Mouse (Mus musculus) hindbrain, postnatal 0 days (tissue): ENCODE data around the gene Gngt2. TPM values are rescaled to one million over a fixed set of nuclear protein-coding genes. Genes with fewer than 3 reads are reported as not detected.

Experiments used
- ATAC-seq: fragments of 200-750 bp; cut with Nextera tagmentation; 2 replicates; pipeline ENCODE4 v1.8.0; 2017; ENCODE audit warnings: mild to moderate bottlenecking, moderate TSS enrichment, moderate library complexity
- DNase-seq: peaks from one replicate; pipeline ENCODE4 v3.0.0-alpha.2; 2015; ENCODE audit warnings: low spot score
- H3K27ac ChIP-seq: fragments of 300-500 bp; sonication (generic); 2 replicates; pipeline ENCODE4 v1.5.1; 2014; ENCODE audit warnings: mild to moderate bottlenecking
- H3K27me3 ChIP-seq: fragments of 300-500 bp; sonication (generic); 2 replicates; pipeline ENCODE4 v1.6.1; 2014; ENCODE audit warnings: low read length, mixed read lengths; ENCODE audit not compliant: insufficient read depth
- H3K36me3 ChIP-seq: fragments of 300-500 bp; sonication (generic); 2 replicates; pipeline ENCODE4 v1.6.1; 2014; ENCODE audit warnings: low read length, mixed read lengths; ENCODE audit not compliant: insufficient read depth
- H3K4me1 ChIP-seq: fragments of 300-500 bp; sonication (generic); 2 replicates; pipeline ENCODE4 v1.6.1; 2014; ENCODE audit warnings: antibody characterized with exemption, low read length, mixed read lengths; ENCODE audit not compliant: insufficient read depth
- H3K4me2 ChIP-seq: fragments of 300-500 bp; sonication (generic); 2 replicates; pipeline ENCODE4 v1.6.1; 2014; ENCODE audit warnings: low read depth, mild to moderate bottlenecking, low read length, moderate library complexity, mixed read lengths
- H3K4me3 ChIP-seq: fragments of 300-500 bp; sonication (generic); 2 replicates; pipeline ENCODE4 v1.5.1; 2014; ENCODE audit warnings: low read length
- H3K9ac ChIP-seq: fragments of 300-500 bp; sonication (generic); replicated peaks from 2 replicates; pipeline ENCODE4 v1.6.1; 2014; ENCODE audit warnings: mild to moderate bottlenecking, low read length, moderate library complexity, mixed read lengths
- H3K9me3 ChIP-seq: fragments of 300-500 bp; sonication (generic); 2 replicates; pipeline ENCODE4 v1.6.1; 2016; ENCODE audit warnings: low read length, mixed read lengths
- CTCF ChIP-seq: IDR thresholded peaks from 2 replicates; pipeline ENCODE4 v1.5.1; 2016; ENCODE audit warnings: antibody characterized with exemption, control low read depth, low read depth
- WGBS: fragments of 180-500 bp; shearing (Covaris S2); extraction: QIAGEN DNeasy Blood & Tissue Kit; methylation state at CpG from one replicate; pipeline ENCODE4 v1.1.7; 2014; 5-methylcytosine and 5-hydroxymethylcytosine counted together
- polyA plus RNA-seq: library from polyadenylated mRNA; unstranded; fragments of >200 nt; fragmentation: Nextera tagmentation; extraction: Ambion mirVana; gene quantifications from 2 replicates; pipeline ENCODE4 v1.2.1, GENCODE M21; 2015
- total RNA-seq: library from RNA; depleted of rRNA; stranded (reverse); fragments of >200 nt; gene quantifications from 2 replicates; pipeline ENCODE4 v1.2.3, GENCODE M21; 2014

Gene Gngt2
- total and polyA plus RNA-seq, 2 experiments from 2014 or later = 0.63 to 2.9 TPM

DNA sequence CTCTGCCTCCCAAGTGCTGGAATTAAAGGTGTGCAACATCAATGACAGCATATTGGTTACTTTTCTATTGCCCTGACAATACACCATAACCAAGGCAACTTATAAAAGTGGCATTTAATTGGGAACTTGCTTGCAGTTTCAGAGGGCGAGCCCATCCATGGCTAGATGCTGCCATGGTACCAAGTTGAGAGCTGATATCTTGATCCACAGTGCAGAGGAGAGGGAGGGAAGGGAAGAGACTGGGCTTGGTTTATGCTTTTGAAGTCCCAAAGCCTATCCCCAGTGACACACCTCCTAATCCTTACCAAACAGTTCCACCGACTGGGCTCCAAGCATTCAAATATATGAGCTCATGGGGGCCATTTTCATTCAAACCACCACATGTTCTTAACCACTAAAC lies 22.9 kb upstream of the Gngt2 start:
- H3K27me3 ChIP-seq = no peaks in the 10 kb centered on the region
- H3K36me3 ChIP-seq = no peaks in the 10 kb centered on the region
- no peaks in the 10 kb centered on the region for H3K4me1 ChIP-seq
- no peak for ATAC-seq
- no peak overlapping the region for H3K4me2 ChIP-seq
- H3K27ac ChIP-seq = no peak overlapping the region
- H3K4me3 ChIP-seq = no peak overlapping the region
- DNase-seq = no peak
- 94% methylated on average over 2 of the region's 2 CpGs for WGBS
- H3K9me3 ChIP-seq = no peaks in the 10 kb centered on the region
- H3K9ac ChIP-seq = no peak overlapping the region
- TF ChIP-seq CTCF = no peak

DNA sequence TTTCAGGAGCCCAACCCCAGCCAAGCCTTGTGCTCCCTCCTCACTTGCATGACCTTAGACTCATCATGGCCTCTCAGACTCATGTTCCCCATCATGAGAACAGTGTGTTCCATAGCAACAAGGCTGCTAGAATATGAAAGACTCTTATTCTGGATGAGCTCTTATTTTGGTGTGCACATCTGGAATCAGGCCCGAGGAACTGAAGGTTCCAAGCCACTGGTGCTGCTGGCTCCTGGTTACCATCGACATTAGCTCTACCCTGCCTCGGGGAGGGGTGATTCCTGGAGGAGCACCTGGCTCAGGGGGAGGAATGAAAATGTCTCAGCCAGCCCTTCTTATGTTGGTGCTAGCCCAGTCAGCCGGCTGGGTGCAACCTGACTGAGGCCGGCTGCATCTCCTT lies 22.2 kb upstream of the Gngt2 start:
- H3K9ac ChIP-seq = no peak overlapping the region
- H3K4me3 ChIP-seq = no peak overlapping the region
- H3K36me3 ChIP-seq = no peaks in the 10 kb centered on the region
- DNase-seq = no peak
- no peaks in the 10 kb centered on the region for H3K4me1 ChIP-seq
- TF ChIP-seq CTCF = no peak
- H3K4me2 ChIP-seq = no peak overlapping the region
- H3K27ac ChIP-seq = no peak overlapping the region
- H3K27me3 ChIP-seq = no peaks in the 10 kb centered on the region
- 73% methylated on average over 5 of the region's 5 CpGs for WGBS
- H3K9me3 ChIP-seq = no peaks in the 10 kb centered on the region
- no peak for ATAC-seq

DNA sequence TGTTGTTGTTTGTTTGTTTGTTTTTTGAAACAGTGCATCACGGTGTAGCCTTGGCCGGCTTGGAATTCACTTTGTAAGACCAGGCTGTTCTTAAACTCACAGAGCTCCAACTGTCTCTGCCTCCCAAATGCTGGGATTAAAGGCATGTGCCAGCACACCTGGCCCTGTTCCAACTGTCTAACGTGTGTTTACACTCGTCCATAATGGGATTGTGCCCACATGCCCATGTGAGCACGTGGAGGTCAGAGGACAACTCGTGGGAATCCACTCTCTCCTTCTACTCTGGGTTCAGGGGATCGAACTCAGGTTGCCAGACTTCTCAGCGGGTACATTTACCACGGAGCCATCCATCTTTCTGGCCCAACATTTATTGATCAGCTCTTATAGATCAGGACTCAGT lies 21.6 kb upstream of the Gngt2 start:
- 66% methylated on average over 9 of the region's 9 CpGs for WGBS

DNA sequence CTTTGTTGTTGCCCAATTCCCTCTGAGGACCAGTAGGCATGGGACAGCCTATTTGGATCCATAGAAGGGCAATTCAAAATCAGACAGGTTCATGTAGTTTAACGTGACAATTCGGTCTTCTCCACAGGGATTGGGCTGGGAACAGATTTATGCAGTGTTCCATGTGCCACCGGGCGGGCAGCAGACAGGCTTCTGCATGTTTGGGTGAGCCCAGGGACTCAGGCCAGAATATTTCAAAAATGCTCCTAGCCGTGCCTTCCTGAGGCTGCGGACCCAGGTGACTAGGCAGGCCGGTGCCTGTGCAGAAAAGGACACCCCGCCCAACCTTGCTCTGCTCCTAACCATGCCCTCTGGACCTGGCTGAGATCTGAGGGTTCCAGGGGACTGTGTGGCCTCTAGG lies 17.9 kb upstream of the Gngt2 start:
- Histone ChIP-seq H3K27ac (no peak overlapping the region), H3K9me3 (no peaks in the 10 kb centered on the region), H3K4me3 (no peak overlapping the region), H3K4me2 (no peak overlapping the region), H3K27me3 (no peaks in the 10 kb centered on the region), H3K4me1 (no peaks in the 10 kb centered on the region), H3K36me3 (no peaks in the 10 kb centered on the region), H3K9ac (no peak overlapping the region)
- ATAC-seq = no peak
- no peak for DNase-seq
- TF ChIP-seq CTCF = no peak
- 88% methylated on average over 8 of the region's 8 CpGs for WGBS

More for the DNA sequence above, 21.6 kb upstream of the Gngt2 start:
- no peak overlapping the region for H3K27ac ChIP-seq
- no peaks in the 10 kb centered on the region for H3K9me3 ChIP-seq
- no peak overlapping the region for H3K4me3 ChIP-seq
- no peaks in the 10 kb centered on the region for H3K27me3 ChIP-seq
- no peaks in the 10 kb centered on the region for H3K4me1 ChIP-seq
- no peak for TF ChIP-seq CTCF
- DNase-seq (no peak), ATAC-seq (no peak)
- H3K9ac ChIP-seq = no peak overlapping the region
- H3K36me3 ChIP-seq = no peaks in the 10 kb centered on the region
- no peak overlapping the region for H3K4me2 ChIP-seq

DNA sequence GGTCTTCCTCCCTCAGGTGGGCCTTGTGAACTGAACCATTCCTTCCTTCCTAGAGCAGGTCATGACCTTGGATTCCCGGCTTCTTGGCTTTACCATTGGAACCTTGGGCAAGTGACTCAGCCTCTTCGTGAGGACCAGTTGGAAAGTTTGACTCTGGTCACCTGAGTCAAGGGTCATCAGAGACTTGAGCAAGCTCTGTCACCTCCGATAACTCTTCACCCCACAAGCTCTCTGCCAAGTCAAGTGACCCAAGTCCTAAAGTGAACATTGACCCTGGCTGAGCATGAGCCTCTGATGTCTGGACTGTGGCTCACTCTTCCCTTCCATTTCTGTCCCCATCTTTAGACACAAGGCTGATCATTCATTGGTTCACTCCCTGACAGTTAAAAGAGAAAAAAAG lies 15.5 kb upstream of the Gngt2 start:
- H3K4me2 ChIP-seq = no peak overlapping the region
- no peak for TF ChIP-seq CTCF
- H3K36me3 ChIP-seq = no peaks in the 10 kb centered on the region
- DNase-seq (no peak), ATAC-seq (no peak)
- H3K9ac ChIP-seq = no peak overlapping the region
- H3K27me3 ChIP-seq = peaks cover 1% of the 10 kb centered on the region
- no peak overlapping the region for H3K27ac ChIP-seq
- 89% methylated on average over 3 of the region's 3 CpGs for whole genome bisulfite sequencing
- H3K4me3 ChIP-seq = no peak overlapping the region
- no peaks in the 10 kb centered on the region; the same call in 1 of the 2 replicates for H3K4me1 ChIP-seq
- H3K9me3 ChIP-seq = no peaks in the 10 kb centered on the region

DNA sequence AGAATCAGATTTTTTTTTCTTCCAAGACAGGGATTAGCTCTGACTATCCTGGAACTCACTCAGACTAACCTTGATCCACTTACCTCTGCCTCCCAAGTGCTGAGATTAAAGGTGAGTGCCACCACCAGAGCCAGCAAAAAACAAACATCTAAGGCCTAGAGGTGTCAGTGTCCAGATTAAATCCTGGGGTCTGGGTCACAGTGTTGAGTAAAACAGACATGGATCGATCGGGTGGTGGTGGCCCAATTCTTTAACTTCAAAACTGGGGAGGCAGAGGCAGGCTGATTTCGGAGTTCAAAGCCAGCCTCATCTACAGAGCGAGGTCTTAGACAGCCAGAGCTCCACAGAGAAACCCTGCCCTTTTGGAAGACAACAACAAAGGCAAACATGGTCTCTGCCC lies 14.6 kb upstream of the Gngt2 start:
- Histone ChIP-seq H3K4me3 (no peak overlapping the region), H3K4me1 (no peaks in the 10 kb centered on the region; the same call in 1 of the 2 replicates), H3K9ac (no peak overlapping the region), H3K9me3 (no peaks in the 10 kb centered on the region), H3K36me3 (no peaks in the 10 kb centered on the region), H3K27ac (no peak overlapping the region), H3K4me2 (no peak overlapping the region), H3K27me3 (peaks cover 5% of the 10 kb centered on the region)
- TF ChIP-seq CTCF = no peak
- ATAC-seq (no peak), DNase-seq (no peak)
- 93% methylated on average over 4 of the region's 4 CpGs for WGBS

DNA sequence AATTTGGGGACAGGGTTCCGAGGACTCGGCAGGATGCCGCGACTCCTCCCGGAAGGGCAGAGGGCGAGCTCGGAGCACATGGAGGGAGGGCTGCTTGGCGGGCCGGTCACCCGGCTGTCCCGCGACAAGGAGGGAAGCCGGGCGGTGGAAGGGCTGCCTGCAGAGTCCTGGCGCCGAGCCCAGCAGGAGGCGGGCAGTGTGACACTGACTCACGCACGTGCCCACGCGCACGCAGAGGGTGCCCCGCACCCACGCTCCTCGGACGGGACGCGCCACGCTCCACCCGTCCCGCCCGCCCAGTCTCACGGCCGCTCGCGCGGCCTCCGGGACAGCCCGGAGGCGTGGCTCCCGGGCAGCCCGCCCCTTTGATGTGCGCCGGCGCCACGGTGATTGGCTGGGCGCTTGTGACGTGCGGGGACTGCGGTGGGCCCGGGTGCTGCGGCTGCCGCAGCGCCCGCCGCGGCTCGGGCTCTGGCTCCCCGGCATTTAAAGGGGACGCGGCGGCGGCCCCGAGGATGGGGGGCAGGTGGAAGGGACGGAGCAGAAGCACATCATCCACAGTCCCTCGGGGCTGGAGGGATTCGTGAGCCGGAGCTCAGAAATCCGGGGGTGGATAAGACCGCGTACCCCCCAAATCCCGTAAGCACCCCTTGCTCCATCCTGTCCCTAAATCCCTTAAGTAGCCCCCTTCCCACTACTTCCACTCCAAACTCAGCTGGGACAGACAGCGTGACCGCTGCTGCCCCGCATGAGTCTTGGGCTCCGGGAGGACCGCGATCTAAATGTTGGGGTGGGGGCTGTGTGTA lies 12.7 kb upstream of the Gngt2 start, which contains the start of gene Phospho1:
Gene Phospho1, plus strand, starts transcription at position 429 of the 806 bp plus-strand sequence.
- ATAC-seq (peak; percentile 99), DNase-seq (peak; percentile 94)
- under 1% methylated on average over 60 of the region's 78 CpGs for WGBS
- Histone ChIP-seq H3K27me3 (peaks cover 15% of the 10 kb centered on the region), H3K27ac (0 out of 2 replicates have a peak within 1 kb of the TSS, but pooled peaks have one; percentile 26), H3K4me3 (peak within 1 kb of the TSS; percentile 69), H3K9me3 (no peaks in the 10 kb centered on the region), H3K4me1 (no peaks in the 10 kb centered on the region; the same call in 1 of the 2 replicates), H3K4me2 (peak within 1 kb of the TSS; percentile 99), H3K9ac (peak within 1 kb of the TSS; percentile 68), H3K36me3 (no peaks in the 10 kb centered on the region)
- no peak for TF ChIP-seq CTCF
